Mouse (Mus musculus): Measurements from ENCODE around the gene Aste1.

DNA sequence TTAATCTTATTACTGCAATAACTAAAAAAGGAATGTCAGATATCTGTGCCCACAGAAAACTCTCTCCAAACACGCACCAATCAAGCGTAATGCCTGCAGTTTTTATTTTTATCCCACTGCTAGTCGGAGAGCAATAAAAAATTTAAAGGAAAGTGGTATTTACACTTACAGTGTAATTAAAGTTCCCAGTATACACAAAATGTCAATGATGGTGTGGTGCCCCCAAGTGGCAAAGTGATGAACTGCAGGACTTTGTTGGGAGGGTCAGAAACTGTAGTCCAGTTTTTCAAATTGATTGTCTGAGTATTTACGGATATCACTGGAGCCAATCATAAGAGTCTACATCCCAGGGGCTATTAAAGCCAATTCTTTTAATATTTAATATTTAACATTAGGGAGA lies 5.9 kb upstream of the Aste1 start:
- TF ChIP-seq CTCF (IDR thresholded peaks at IDR 0.05; ENCODE audit: borderline replicate concordance, control insufficient read depth, extremely low read depth, insufficient read depth, low read length, poor library complexity), result no peak
- no peak for TF ChIP-seq POLR2A (IDR thresholded peaks at IDR 0.05; ENCODE audit: control insufficient read depth, extremely low read depth, insufficient read depth, low read length, poor library complexity)

Measured in thymus, adult 2 months (tissue).